Mouse (Mus musculus): Measurements from ENCODE around the gene Cers3. TPM values are rescaled to one million over a fixed set of nuclear protein-coding genes. Genes with fewer than 3 reads are reported as not detected.

Gene Cers3
- total and polyA plus RNA-seq, 2 experiments, result 0.10 TPM; not detected in 1

DNA sequence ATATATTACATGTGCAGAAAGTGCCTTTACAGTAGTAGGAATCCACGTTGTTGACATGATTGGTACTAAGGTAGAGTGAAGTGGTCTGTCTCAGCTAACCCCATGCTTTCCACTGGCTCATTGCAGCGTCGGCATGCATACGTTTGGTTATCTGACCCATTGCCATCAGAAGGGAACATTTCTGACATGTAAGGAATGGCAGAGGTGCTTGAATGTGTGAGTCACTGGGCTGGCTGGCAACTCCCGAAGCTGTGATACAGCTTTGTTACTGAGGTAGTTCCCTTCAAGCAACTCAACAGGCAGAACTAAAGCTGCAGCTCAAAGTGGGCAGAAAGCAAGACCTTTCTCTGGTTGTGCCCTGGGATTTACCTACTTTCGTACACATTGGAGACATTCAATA is 8.3 kb upstream of the Cers3 start:
- no peaks in the 10 kb centered on the region for H3K27me3 ChIP-seq (ENCODE audit: control insufficient read depth, insufficient read depth, low read length)
- H3K79me2 ChIP-seq (ENCODE audit: control insufficient read depth, insufficient read depth, low read length), result no peaks in the 10 kb centered on the region
- DNase-seq (ENCODE audit: extremely low read depth, low read depth, low spot score), result no peak
- H3K4me1 ChIP-seq (ENCODE audit: control insufficient read depth, insufficient read depth, low read length), result peaks cover under 1% of the 10 kb centered on the region; the same call in 1 of the 2 replicates
- TF ChIP-seq POLR2A (IDR thresholded peaks at IDR 0.05; ENCODE audit: extremely low read depth, insufficient read depth, low read length) (no peak), CTCF (IDR thresholded peaks at IDR 0.05; ENCODE audit: low read depth, low read length) (no peak)
- 93% methylated on average over 6 of the region's 6 CpGs for WGBS
- no peak overlapping the region for H3K27ac ChIP-seq (replicated peaks; ENCODE audit: insufficient read depth, low read depth, low read length)
- no peak overlapping the region for H3K9ac ChIP-seq (ENCODE audit: low read depth, low read length)
- no peak overlapping the region for H3K4me3 ChIP-seq (ENCODE audit: insufficient read depth, low read depth, low read length)
- H3K36me3 ChIP-seq (ENCODE audit: control insufficient read depth, insufficient read depth, low read length), result no peaks in the 10 kb centered on the region

DNA sequence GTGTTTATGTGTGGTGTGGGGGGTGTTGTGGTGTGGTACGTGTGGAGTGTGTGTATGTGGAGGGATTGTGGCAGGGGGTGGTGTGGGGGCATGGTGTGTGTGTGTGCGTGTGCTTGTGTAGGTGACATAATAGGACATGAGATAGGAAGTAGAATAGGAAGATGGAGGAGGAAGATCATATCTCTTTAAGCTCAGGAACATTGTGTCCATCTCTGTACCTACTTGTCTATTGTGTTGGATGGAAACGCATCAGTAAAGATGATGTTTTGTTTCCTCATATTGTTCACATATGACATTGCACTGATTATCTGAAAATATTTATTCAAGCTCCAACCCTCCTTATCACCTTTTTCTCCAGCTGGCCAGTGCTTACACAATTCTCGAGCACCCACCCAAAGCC is 5.9 kb upstream of the Cers3 start:
- Histone ChIP-seq H3K79me2 (ENCODE audit: control insufficient read depth, insufficient read depth, low read length) (no peaks in the 10 kb centered on the region), H3K9ac (ENCODE audit: low read depth, low read length) (no peak overlapping the region), H3K36me3 (ENCODE audit: control insufficient read depth, insufficient read depth, low read length) (no peaks in the 10 kb centered on the region), H3K27me3 (ENCODE audit: control insufficient read depth, insufficient read depth, low read length) (no peaks in the 10 kb centered on the region), H3K4me3 (ENCODE audit: insufficient read depth, low read depth, low read length) (no peak overlapping the region), H3K27ac (replicated peaks; ENCODE audit: insufficient read depth, low read depth, low read length) (no peak overlapping the region), H3K4me1 (ENCODE audit: control insufficient read depth, insufficient read depth, low read length) (peaks cover 1% of the 10 kb centered on the region; the same call in 1 of the 2 replicates)
- DNase-seq (ENCODE audit: extremely low read depth, low read depth, low spot score), result no peak
- 85% methylated on average over 4 of the region's 4 CpGs for WGBS
- TF ChIP-seq CTCF (IDR thresholded peaks at IDR 0.05; ENCODE audit: low read depth, low read length) (no peak), POLR2A (IDR thresholded peaks at IDR 0.05; ENCODE audit: extremely low read depth, insufficient read depth, low read length) (no peak)

DNA sequence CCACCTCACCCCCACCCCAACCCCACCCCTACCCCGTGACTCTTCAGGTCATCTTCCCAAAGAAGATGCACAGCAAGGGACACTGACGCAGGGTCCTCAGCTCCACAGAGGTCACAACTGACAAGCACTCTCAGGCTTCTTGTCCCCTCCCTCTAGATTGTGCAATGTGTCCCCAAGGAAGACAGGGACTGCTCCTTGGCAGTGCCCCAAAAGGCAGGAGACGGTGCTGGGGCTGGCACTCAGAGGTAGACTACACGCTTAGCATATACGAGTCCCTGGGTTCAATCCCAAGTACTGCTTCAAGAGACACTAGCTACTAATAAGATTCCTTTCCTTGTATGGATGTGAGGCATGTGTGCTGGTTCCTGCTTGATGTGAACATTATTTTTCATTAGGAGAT is 2.3 kb upstream of the Cers3 start:
- Histone ChIP-seq H3K9ac (ENCODE audit: low read depth, low read length) (no peak overlapping the region), H3K27me3 (ENCODE audit: control insufficient read depth, insufficient read depth, low read length) (no peaks in the 10 kb centered on the region), H3K4me3 (ENCODE audit: insufficient read depth, low read depth, low read length) (no peak overlapping the region), H3K79me2 (ENCODE audit: control insufficient read depth, insufficient read depth, low read length) (no peaks in the 10 kb centered on the region), H3K36me3 (ENCODE audit: control insufficient read depth, insufficient read depth, low read length) (no peaks in the 10 kb centered on the region), H3K4me1 (ENCODE audit: control insufficient read depth, insufficient read depth, low read length) (peaks cover 1% of the 10 kb centered on the region; the same call in 1 of the 2 replicates), H3K27ac (replicated peaks; ENCODE audit: insufficient read depth, low read depth, low read length) (no peak overlapping the region)
- TF ChIP-seq POLR2A (IDR thresholded peaks at IDR 0.05; ENCODE audit: extremely low read depth, insufficient read depth, low read length) (no peak), CTCF (IDR thresholded peaks at IDR 0.05; ENCODE audit: low read depth, low read length) (no peak)
- WGBS, result 71% methylated on average over 5 of the region's 5 CpGs
- DNase-seq (ENCODE audit: extremely low read depth, low read depth, low spot score), result no peak

DNA sequence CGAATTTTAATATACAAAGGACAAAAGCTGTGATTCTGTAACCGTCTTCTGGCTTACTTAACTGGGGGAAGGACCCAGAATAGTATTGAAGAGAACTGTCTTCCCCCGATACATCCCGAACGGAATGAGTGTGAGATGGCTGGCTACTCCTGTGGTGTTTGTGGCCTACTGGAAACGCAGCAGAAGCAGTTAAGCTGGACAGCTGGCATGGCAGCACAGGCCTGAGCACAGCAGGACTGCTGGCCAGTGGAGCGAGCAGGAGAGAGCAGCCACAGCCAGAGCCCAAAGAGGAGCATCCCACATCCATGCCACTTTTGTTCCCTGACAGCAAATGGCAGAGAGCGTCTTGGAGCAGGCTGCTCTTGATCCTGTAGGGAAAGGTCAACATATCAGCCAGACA is 1.9 kb upstream of the Cers3 start:
- no peak for DNase-seq (ENCODE audit: extremely low read depth, low read depth, low spot score)
- Histone ChIP-seq H3K36me3 (ENCODE audit: control insufficient read depth, insufficient read depth, low read length) (no peaks in the 10 kb centered on the region), H3K27me3 (ENCODE audit: control insufficient read depth, insufficient read depth, low read length) (no peaks in the 10 kb centered on the region), H3K4me3 (ENCODE audit: insufficient read depth, low read depth, low read length) (no peak overlapping the region), H3K79me2 (ENCODE audit: control insufficient read depth, insufficient read depth, low read length) (no peaks in the 10 kb centered on the region), H3K27ac (replicated peaks; ENCODE audit: insufficient read depth, low read depth, low read length) (no peak overlapping the region), H3K9ac (ENCODE audit: low read depth, low read length) (no peak overlapping the region), H3K4me1 (ENCODE audit: control insufficient read depth, insufficient read depth, low read length) (peaks cover 1% of the 10 kb centered on the region; the same call in 1 of the 2 replicates)
- 85% methylated on average over 8 of the region's 8 CpGs for WGBS
- TF ChIP-seq POLR2A (IDR thresholded peaks at IDR 0.05; ENCODE audit: extremely low read depth, insufficient read depth, low read length) (no peak), CTCF (IDR thresholded peaks at IDR 0.05; ENCODE audit: low read depth, low read length) (no peak)

DNA sequence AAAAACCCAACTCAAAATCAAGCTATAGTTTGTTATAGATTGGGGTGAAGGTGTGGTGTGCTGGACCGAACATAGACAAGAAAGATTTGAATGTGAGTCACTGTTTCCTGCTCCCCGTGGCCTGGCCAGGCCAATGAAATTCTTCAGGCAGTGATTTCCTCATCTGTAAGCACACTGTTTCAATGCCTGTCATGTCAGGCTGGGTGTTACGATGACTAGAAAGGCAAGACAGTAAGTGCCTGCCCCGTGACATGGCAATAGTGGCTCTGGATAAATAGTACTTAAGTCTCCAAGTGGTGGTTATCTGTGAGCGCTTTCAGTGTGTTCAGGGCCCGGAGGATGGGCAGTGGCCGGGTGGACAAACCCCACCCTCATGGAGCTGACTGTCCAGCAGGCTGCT is 3.7 kb downstream of the Cers3 start:
- DNase-seq (ENCODE audit: extremely low read depth, low read depth, low spot score), result no peak
- Histone ChIP-seq H3K27ac (replicated peaks; ENCODE audit: insufficient read depth, low read depth, low read length) (no peak overlapping the region), H3K4me3 (ENCODE audit: insufficient read depth, low read depth, low read length) (no peak overlapping the region), H3K9ac (ENCODE audit: low read depth, low read length) (no peak overlapping the region), H3K27me3 (ENCODE audit: control insufficient read depth, insufficient read depth, low read length) (no peaks in the 10 kb centered on the region), H3K36me3 (ENCODE audit: control insufficient read depth, insufficient read depth, low read length) (no peaks in the 10 kb centered on the region), H3K4me1 (ENCODE audit: control insufficient read depth, insufficient read depth, low read length) (no peaks in the 10 kb centered on the region; the same call in 1 of the 2 replicates), H3K79me2 (ENCODE audit: control insufficient read depth, insufficient read depth, low read length) (no peaks in the 10 kb centered on the region)
- WGBS, result 84% methylated on average over 7 of the region's 7 CpGs
- TF ChIP-seq CTCF (IDR thresholded peaks at IDR 0.05; ENCODE audit: low read depth, low read length) (no peak), POLR2A (IDR thresholded peaks at IDR 0.05; ENCODE audit: extremely low read depth, insufficient read depth, low read length) (no peak)

DNA sequence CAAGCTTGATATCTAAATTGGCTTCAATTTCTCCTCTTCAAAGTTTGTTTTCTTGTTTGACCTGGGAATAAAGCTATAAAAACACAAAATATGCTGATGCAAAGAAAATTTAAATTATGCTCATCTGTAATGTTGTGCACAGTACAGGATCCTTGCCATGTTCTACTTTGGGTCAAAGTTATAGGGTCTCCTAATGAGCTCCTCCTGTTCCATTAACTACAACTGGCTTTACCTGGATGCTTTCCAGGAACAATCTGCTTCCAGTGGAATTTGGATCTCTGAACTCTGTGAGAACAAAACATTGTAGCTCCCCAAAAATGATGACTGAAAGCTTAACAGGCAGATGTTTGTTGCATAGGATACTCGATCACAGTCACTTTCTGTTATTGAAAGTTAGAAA is 6.7 kb downstream of the Cers3 start:
- H3K27ac ChIP-seq (replicated peaks; ENCODE audit: insufficient read depth, low read depth, low read length), result no peak overlapping the region
- no peaks in the 10 kb centered on the region for H3K79me2 ChIP-seq (ENCODE audit: control insufficient read depth, insufficient read depth, low read length)
- no peak overlapping the region for H3K9ac ChIP-seq (ENCODE audit: low read depth, low read length)
- no peaks in the 10 kb centered on the region; the same call in 1 of the 2 replicates for H3K4me1 ChIP-seq (ENCODE audit: control insufficient read depth, insufficient read depth, low read length)
- H3K4me3 ChIP-seq (ENCODE audit: insufficient read depth, low read depth, low read length), result no peak overlapping the region
- H3K27me3 ChIP-seq (ENCODE audit: control insufficient read depth, insufficient read depth, low read length), result no peaks in the 10 kb centered on the region
- H3K36me3 ChIP-seq (ENCODE audit: control insufficient read depth, insufficient read depth, low read length), result no peaks in the 10 kb centered on the region
- no peak for TF ChIP-seq POLR2A (IDR thresholded peaks at IDR 0.05; ENCODE audit: extremely low read depth, insufficient read depth, low read length)
- no peak for TF ChIP-seq CTCF (IDR thresholded peaks at IDR 0.05; ENCODE audit: low read depth, low read length)
- DNase-seq (ENCODE audit: extremely low read depth, low read depth, low spot score), result peak; percentile 55
- WGBS, result 66% methylated on average over 1 of the region's 1 CpGs

All from liver, adult 2 months (tissue).